Mouse (Mus musculus) large intestine, adult 2 months (tissue): Measurements from ENCODE around the gene Klhl10. TPM values are rescaled to one million over a fixed set of nuclear protein-coding genes. Genes with fewer than 3 reads are reported as not detected.

Experiments
- DNase-seq: peaks from one replicate; pipeline ENCODE4 v3.0.0-alpha.2; 2012; ENCODE audit warnings: low read depth, low spot score
- WGBS: fragments of 180-500 bp; shearing (Covaris S2); methylation state at CpG from one replicate; pipeline ENCODE4 v1.1.7; 2018; 5-methylcytosine and 5-hydroxymethylcytosine counted together
- polyA plus RNA-seq: library from polyadenylated mRNA; depleted of rRNA; stranded (reverse); fragments of >200 nt; gene quantifications from 2 replicates; pipeline ENCODE4 v1.2.3, GENCODE M21; 2012

The Klhl10 gene
- polyA plus RNA-seq, 1 experiment, result 0.11 TPM

DNA sequence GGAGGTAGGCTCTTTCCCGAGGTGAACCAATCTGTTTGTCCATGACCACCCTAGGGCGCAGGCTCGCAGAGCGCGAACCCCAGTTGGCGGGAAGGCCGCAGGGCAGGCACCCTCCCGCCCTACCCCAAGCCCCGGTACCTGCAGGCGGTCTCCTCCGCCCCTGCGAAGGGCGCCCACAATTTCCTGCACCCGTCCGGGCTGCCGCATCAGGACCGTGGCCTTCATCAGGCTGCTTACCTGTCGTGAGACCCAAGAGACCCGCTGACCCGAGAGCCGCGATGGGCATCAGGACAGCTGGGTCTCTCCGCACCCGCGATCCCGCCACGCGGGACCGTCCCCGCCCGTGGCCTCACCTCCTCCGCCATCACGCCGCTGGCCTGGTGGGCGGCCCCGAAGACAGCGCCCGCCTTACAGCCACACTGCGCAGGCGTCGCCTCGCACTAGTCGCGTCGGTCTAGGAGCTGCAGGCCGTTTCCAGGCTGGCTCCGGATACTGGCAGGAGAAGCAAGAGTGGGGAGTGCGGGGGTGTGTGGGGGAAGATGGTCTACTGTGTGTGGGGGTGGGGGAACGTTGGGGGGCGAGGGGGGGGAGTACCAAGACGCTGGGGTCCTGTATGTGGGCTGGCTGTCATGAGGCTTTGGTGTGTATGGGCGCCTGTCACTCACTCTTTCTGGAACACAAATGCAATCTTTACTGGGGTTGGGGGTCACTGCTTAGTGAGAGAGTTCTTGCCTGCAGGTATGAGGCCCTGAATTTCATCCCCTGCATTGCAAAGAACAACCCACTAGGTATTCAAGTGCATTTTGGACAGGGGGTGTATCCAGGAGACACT is 810 bp upstream of the Klhl10 start:
- DNase-seq, result peak; percentile 45
- 2% methylated on average over 52 of the region's 52 CpGs for WGBS

DNA sequence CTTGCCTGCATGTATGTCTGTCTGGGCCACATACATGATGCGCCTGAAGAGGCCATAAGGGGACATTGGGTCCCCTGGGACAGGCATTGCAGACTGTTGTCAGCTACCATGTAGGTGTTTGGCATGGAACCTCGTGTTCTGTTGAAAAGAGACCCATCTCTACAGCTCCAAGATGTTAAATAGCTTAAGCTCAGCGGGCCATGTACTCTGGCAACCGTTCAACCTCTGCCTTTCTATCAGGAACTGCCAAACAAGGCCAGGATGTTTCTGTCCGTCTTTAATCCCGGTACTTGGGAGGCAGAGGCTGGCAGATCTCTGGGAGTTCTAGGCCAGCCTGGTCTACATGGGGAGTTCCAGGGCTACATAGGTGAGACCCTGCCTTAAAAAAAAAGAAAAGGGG is 908 bp downstream of the Klhl10 start:
- WGBS, result 88% methylated on average over 6 of the region's 6 CpGs

DNA sequence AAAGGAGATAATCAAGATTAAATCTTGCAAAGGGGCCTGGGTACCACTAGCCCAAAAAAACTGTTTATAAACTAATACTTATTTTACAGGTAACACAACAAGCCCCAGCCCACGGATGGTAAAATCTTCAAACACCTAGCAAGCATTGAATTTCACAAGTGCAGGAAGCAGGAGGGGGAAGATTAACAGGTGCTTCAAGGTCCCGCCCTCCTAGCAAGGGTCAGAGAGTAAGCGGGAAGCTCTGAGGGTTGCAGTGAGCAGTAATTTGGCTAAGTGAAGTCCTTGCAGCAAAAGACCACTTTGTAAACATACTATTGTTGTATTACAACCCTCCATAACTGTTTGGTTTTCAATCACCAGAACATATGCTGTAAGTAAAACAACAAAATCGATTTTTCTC is 15.5 kb downstream of the Klhl10 start:
- WGBS, result 41% methylated on average over 4 of the region's 4 CpGs
- no peak for DNase-seq

More for the DNA sequence above, 908 bp downstream of the Klhl10 start:
- no peak for DNase-seq

DNA sequence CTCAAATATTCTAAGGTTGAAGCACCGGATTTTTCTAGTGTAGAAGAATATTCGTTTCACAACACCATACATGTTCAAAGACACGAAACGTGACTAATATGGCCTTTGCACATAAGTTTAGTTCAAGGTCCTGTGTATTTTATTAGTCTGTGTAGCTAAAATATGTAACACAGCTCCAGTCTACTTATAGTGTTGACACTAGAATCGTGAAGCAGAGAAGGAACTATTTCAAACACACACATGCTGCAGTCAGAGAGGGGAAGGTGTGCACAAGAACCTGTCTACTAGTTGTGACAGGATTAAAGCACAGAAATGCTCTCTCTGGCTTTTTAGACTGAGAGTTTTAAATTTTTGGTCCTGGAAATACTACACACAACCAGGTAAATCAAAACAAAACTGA is 16.0 kb downstream of the Klhl10 start:
- 34% methylated on average over 5 of the region's 5 CpGs for WGBS
- DNase-seq, result no peak

DNA sequence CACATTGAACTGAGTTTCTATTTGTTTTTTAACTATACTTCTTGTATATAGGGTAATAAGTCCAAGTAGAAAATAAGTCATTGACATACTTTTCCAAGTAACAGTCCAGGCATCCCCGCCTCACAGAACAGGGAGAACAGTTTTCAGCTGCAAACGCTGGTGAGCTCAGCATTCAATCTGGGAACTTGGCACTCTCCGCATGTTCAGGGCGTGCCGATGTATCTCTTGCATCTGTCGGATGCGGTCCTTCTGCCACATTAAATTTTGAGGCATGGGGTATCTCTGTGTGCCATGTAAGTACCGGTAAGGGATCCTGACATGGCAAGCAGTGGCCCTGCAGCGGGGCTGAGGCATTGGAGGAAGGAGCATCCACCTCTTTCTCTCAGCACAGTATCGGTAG is 21.0 kb downstream of the Klhl10 start:
- 86% methylated on average over 10 of the region's 10 CpGs for WGBS
- no peak for DNase-seq

DNA sequence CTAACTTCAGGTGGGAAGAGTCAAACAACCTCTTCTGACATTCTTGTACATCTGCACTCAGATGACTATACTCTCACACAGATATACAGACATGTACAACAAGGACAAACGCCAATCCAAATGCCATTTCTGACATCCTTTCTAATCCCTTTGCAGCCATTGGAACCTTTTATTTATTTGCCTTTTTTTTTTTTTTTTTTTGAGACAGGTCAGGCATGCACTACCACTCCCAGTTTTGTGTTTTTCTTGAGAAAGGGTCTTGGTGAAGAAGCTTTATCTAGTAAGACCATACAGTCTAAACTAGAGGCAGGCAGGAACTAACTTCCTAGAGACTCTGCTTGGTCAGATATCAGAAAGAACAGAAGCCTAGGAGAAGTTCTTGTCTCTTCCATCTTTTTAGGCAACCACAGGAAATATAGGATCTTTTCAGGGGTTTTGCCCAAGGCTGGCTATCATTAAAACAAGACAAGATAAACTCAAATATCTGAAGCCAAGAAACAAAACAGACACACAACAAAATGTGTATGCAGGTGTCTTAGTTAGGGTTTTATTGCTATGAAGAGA is 23.6 kb downstream of the Klhl10 start:
- WGBS, result 78% methylated on average over 1 of the region's 1 CpGs
- DNase-seq, result no peak

DNA sequence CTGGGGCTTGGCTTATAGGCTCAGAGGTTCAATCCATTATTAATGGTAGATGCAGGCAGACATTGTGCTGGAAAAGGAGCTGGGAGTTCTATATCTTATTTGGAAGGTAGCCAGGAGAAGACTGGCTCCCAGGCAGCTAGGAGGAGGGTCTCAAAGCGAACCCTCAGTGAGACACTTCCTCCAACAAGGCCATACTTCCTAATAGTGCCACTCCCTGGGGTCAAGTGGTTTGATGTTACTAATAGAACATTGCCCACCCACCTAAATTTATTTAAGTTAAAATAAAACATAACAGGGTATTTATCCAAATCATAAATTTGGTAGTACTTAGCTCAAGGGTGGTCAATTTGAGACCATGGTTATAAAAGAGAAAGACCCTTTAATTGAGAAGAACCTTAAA is 24.1 kb downstream of the Klhl10 start:
- DNase-seq, result no peak
- WGBS, result 84% methylated on average over 1 of the region's 1 CpGs

DNA sequence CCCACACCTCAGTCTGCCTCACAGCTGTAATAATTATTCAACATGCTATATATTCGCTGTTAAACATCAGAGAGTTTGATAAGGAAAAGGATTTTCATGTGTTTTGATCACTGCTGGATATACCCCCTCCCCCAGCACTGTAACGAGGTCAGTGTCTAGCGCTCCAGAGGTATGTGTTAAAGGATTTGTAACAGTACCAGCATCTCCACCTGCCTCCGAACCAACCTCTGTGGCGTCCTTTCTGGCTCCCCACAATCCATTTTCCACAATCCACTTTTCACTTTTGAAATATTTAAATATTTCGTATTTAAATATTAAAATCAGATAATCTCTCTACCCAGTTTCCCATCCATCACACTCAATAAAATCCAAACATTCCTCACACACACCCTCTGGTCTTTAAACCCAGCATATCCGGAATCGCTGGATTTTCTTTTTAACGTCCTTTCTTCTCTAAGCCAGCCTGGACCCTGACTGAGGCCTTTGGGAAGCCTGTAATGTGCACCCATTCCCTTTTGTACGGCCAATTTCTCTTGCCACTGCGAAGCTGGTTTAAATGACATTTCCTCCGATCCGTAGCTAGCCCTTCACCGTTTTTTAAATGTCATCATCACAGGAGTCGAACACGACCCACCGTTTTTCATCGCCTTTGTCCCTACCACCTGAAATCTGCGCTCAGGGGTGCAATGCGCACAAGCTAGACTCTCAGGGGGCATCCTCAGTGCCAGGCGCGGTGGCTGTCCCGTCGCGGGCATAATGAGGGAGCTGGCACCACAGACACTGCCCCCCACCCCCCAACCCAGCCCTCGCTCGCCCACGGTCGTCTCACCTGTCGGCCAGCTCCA is 29.9 kb downstream of the Klhl10 start:
- whole genome bisulfite sequencing, result 6% methylated on average over 30 of the region's 30 CpGs
- no peak for DNase-seq

DNA sequence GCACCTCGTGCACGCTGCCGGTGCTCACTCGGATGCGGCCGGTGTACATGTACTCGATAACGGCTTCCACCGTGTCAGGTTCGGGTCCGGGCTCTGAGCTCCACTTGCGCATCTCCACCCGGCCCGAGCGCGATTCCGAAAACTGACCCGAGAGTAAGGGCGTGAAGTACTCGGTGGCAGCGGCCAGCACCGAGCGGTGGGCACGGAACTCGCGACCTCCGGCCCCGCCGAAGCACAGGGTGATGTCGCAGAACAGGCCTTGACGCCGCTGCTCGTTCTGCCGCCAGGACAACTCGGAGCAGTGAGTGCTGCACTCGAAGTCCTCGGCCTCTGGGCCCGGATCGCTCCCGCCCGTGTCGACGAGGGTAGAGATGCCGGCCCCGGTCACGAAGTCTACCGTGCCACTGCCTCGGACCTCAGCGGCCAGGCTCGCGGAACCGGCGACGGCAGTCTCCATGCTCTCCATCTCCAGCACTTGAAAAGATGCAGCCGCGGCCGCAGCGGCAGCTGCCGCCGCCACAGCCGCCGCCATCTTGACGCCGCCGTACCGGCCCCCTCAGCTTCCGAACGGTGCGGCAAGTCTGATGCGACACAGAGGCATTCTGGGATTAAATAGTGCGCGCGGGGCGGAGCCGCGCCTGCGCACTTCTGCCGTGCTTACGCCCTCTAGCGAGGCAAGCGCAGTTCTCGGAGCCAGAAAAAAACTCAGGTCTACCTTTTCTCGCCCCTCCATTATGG is 30.6 kb downstream of the Klhl10 start, which contains the start of gene Klhl11:
Gene Klhl11 (minus strand): TSS at position 545 of the 738 bp plus-strand sequence.
- peak; percentile 56 for DNase-seq
- under 1% methylated on average over 83 of the region's 83 CpGs for WGBS

DNA sequence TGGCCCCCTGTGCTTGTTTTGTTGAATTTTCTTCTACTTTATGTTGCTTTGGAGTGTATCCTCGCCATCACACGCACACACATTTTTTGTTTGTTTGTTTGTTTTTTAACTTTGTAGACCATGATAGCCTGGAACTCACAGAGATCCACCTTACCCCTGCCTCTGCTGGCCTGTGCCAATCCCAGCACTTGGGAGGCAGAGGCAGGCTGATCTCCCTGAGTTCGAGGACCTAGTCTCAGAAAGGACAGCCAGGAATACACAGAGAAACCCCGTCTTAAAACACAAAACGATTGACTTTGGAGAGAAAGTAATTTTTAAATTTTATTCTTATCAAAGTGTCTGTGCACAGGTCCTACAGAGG is 31.2 kb downstream of the Klhl10 start:
- WGBS, result 31% methylated on average over 5 of the region's 5 CpGs
- no peak for DNase-seq

DNA sequence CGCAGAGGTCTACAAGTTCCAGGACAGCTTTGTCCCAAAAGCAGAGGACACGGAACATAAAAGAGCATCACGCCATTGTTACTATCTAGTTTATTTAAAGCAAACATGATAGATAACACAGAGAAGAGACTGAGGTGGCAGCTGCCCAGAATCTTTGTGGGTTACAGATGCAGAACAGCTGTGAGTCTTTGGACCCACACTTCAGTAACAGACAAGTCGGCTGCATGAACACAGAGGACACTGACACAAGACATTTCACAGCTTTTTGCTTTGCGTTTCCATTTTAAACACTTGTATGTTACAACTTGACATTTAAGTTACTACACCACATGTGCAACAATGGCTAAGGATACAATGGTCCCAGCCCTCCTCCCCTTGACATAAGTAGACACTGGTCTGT is 34.6 kb downstream of the Klhl10 start:
- DNase-seq, result no peak
- 79% methylated on average over 5 of the region's 5 CpGs for WGBS

DNA sequence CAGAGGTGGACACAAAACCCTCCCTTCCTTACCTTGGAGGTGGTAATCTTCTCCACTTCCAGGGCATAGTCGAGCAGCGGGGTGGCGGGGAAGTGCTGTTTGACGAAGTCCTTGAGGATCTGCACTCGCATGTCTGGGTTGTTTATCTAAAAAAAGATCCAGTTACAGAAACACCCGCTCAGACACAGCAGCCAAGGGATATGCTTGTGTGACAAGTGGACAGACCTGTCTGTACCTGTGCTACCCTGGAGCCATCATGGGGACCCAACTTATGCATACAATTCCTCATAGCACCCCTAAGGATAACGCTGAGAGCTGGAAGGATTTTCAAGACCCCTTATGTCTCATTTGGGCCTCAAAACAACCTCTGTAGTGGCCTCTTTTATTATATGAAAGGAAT is 37.4 kb downstream of the Klhl10 start:
- WGBS, result 78% methylated on average over 7 of the region's 7 CpGs
- no peak for DNase-seq

DNA sequence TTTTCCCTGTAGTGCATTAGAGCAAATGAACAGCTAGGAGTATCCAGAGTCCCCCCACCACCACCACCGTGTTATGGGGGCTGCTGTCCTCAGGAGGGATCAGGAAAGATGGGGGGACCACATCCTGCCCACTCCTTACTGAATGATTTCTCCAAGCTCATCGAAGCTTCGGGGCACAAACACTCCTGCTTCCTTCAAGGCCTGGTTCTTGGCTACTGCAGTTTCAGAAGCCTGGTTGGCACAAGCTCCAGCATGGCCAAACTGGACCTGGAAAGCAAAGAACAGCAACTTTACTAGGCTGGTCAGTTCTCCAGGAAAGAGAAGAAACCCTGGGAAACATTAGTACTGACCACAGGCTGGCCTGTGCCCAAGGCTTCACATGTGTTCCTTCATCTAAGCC is 42.7 kb downstream of the Klhl10 start:
- WGBS, result 92% methylated on average over 3 of the region's 3 CpGs

DNA sequence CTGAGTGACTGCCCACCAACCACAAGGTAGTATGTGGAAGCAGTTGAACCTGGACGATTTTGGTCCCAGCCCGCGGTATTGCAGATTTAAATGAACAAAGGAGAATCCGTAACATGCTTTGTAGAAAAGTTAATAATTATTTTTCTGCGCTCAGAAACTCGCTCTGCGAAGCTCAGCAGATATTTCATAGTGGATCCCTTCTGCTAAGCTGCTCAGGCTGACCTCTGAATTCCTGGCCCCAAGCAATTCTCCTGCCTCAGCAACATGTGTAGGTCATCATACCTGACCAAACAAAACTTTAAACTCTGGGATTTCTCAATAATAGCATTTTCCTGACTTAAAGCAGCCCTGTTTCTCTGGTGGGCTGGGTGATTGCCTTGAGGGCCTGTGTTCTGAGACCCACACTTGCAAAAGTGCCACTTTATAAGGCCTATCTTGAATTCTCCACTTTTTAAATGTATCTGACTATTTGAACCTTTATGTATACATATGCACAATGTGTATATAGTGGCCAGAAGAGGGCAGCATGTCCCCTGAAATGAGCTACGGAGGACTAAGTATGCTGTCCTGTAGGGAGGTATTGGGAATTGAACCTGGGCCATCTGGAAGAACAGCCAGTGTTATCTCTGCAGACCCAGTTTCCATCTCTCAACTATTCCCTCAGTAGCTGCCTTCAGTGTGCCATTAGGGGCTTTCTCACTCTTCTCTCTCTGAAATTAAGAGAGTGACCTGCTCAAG is 44.3 kb downstream of the Klhl10 start:
- WGBS, result 84% methylated on average over 8 of the region's 8 CpGs
- DNase-seq, result no peak

More for the DNA sequence above, 42.7 kb downstream of the Klhl10 start:
- DNase-seq, result no peak

DNA sequence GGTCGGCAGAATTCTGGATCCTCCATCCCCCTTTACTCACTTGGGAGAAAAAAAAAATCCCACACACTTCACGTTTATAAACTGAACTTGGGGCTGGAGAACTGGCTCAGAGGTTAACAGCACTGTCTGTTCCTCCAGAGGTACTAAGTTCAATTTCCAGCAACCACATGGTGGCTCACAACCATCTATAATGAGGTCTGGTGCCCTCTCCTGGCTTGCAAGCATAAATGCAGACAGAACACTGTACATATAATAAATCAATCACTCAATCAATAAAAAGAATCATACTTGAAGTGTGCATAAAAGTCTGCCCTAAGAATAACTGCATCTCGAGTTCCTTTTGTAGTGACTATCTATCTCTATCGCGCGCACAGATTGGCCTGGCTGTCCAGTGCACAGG is 49.2 kb downstream of the Klhl10 start:
- DNase-seq, result peak; percentile 24
- WGBS, result 75% methylated on average over 6 of the region's 6 CpGs

DNA sequence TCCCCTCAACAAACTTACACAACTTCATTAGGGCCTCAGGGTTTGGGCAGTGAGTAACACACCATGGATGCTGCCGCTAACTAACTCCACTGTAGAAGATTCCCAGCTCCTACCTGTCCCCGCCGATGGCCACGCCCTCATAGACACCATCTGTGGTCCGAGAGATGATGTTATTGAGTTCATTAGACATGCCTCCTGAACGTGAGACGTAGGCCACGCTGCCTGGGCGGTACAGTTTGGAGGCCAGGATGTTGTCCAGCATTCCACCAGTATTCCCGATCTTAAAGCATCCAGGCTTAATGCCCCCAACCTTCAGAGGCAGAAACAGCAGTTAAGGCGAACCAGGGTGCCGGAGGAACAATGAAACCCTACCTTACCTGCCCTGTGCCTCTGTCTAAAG is 52.1 kb downstream of the Klhl10 start:
- WGBS, result 82% methylated on average over 12 of the region's 12 CpGs
- DNase-seq, result no peak

DNA sequence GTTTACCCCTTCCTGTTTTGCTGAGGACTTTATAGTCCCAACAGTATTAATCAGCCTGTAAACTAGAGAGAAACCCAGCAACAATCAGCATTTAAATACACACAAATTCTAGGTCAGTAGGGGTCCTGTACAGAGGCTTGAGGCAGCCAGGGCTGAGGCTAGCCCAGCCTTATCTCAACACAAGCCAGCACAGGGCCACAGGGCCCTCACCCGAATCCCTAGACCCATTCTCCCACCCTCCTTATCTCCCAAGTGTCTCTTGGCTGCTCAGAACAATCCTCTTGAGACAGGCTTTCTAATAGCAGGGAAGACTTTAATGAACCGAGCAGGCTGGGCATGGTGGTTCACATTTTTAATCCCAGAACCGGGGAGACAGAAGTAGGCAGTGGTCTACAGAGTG is 58.5 kb downstream of the Klhl10 start:
- DNase-seq, result no peak
- WGBS, result 86% methylated on average over 3 of the region's 3 CpGs

DNA sequence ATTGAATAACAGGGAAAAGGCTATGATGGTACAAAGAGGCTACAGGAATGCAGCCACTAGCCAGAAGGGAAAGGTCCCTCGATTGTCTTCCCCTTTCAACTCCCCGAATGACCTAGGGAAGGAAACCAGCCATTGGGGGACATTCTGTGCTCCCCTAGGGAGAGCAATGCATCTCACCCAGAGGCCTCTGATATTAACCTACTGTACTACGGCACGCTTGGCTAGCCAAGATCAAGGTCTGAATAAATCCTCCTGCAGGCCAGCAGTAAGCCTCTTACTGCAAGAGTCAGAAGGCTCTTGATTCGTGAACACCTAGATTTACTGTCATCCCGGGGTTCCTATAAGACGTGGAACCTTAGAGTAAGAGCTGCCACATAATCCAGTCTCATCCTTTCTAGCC is 58.9 kb downstream of the Klhl10 start:
- no peak for DNase-seq
- 88% methylated on average over 7 of the region's 7 CpGs for WGBS

DNA sequence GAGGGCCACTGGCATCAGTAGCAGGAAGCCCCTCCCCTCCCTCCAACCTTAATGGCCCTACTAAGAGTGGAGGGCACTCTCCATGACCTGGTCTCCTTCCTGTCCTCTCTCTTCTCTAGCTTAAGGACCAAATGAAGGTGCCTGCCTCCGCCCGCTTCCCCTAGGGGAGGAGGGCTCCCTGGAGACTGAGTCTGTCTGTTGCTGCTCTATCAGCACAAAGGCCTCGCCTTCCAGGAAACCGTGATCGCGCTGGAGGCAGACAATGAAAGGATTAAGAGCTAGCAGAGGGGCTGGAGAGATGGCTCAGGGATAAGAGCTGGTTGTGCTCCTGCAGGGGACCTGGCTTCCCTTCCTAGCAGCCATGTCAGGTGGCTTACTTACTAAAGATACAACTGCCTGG is 59.6 kb downstream of the Klhl10 start:
- no peak for DNase-seq
- 51% methylated on average over 6 of the region's 6 CpGs for WGBS
